In the genomic region with DNA sequence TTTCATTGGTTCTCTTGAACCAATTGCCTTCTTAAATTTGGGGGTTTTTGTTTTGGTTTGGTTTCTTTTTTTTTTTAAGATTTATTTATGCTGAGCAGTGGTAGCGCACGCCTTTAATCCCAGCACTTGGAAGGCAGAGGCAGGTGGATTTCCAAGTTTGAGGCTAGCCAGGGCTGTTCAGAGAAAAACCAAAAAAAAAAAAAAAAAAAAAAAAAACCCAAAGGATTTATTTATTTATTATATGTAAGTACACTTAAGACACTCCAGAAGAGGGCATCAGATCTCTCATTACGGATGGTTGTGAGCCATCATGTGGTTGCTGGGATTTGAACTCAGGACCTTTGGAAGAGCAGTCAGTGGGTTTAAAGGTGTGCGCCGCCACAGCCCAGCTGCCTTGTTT, we compare ENCODE assay signal across 29 mouse cellular contexts. TPM values are rescaled to one million over a fixed set of nuclear protein-coding genes. Genes with fewer than 3 reads are reported as not detected.
DNase-seq lines count a peak whose midpoint lies in the region; ATAC-seq and TF ChIP-seq lines count a peak whose summit lies in the region.
"Had no signal": no experiment of that assay in that cellular context is flagged by ENCODE, and none has a peak within 500 bp of the region (broad histone marks: within the 10 kb centered on the region; RNA-seq: fewer than 3 reads in every experiment).

No protein-coding gene starts in this region.

- no peak overlapping the region for H3K9ac ChIP-seq in intestine, postnatal 0 days (ENCODE audit: low read depth, low read length)
- no peak overlapping the region for H3K9ac ChIP-seq in intestine, embryonic 15.5 days
- no peak overlapping the region for H3K9ac ChIP-seq in hindbrain, postnatal 0 days (replicated peaks; ENCODE audit: low read length)
- H3K9ac ChIP-seq: embryonic facial prominence, embryonic 13.5 days; embryonic facial prominence, embryonic 15.5 days; forebrain, embryonic 12.5 days had no signal

- no peaks in the 10 kb centered on the region for H3K27me3 ChIP-seq in heart, embryonic 10.5 days (ENCODE audit: insufficient read depth, poor library complexity, severe bottlenecking)
- no peaks in the 10 kb centered on the region for H3K27me3 ChIP-seq in intestine, postnatal 0 days (replicated peaks; ENCODE audit: control insufficient read depth, insufficient read depth, low read length)
- no peaks in the 10 kb centered on the region for H3K27me3 ChIP-seq in intestine, embryonic 15.5 days (replicated peaks)
- no peaks in the 10 kb centered on the region for H3K27me3 ChIP-seq in hindbrain, postnatal 0 days (ENCODE audit: insufficient read depth, low read length)
- H3K27me3 ChIP-seq: embryonic facial prominence, embryonic 13.5 days; embryonic facial prominence, embryonic 15.5 days; forebrain, embryonic 12.5 days had no signal

- H3K4me2 ChIP-seq in intestine, postnatal 0 days (replicated peaks; ENCODE audit: low read depth) = no peak overlapping the region
- H3K4me2 ChIP-seq in intestine, embryonic 15.5 days (replicated peaks) = no peak overlapping the region
- no peak overlapping the region for H3K4me2 ChIP-seq in hindbrain, postnatal 0 days (ENCODE audit: low read depth, low read length)
- H3K4me2 ChIP-seq: embryonic facial prominence, embryonic 13.5 days; embryonic facial prominence, embryonic 15.5 days; forebrain, embryonic 12.5 days had no signal

- 0 out of 2 replicates have a peak, but pooled peaks have one; percentile 6 for TF ChIP-seq CTCF in intestine, postnatal 0 days (IDR thresholded peaks at IDR 0.05; ENCODE audit: low read depth)
- no peak for TF ChIP-seq CTCF in hindbrain, postnatal 0 days (IDR thresholded peaks at IDR 0.05; ENCODE audit: low read depth)

- ATAC-seq in intestine, postnatal 0 days = no peak
- no peak for ATAC-seq in intestine, embryonic 15.5 days
- ATAC-seq in hindbrain, postnatal 0 days = no peak
- ATAC-seq: CD4-positive, CD25-positive, alpha-beta regulatory T cell, adult 4 months; forebrain, embryonic 14.5 days; forebrain, embryonic 16.5 days had no signal

- 96% methylated on average over 5 of the region's 5 CpGs for WGBS in heart, embryonic 10.5 days
- 92% methylated on average over 5 of the region's 5 CpGs for WGBS in intestine, postnatal 0 days
- WGBS in intestine, embryonic 15.5 days = 95% methylated on average over 5 of the region's 5 CpGs
- WGBS in hindbrain, postnatal 0 days = 95% methylated on average over 5 of the region's 5 CpGs

- H3K36me3 ChIP-seq in heart, embryonic 10.5 days = peaks cover 69% of the 10 kb centered on the region
- peaks cover 27% of the 10 kb centered on the region; the same call in 1 of the 2 replicates for H3K36me3 ChIP-seq in intestine, postnatal 0 days (ENCODE audit: control insufficient read depth, insufficient read depth)
- peaks cover 8% of the 10 kb centered on the region; the same call in 1 of the 2 replicates for H3K36me3 ChIP-seq in intestine, embryonic 15.5 days
- peaks cover 21% of the 10 kb centered on the region for H3K36me3 ChIP-seq in hindbrain, postnatal 0 days (ENCODE audit: insufficient read depth, low read length)

- no peak overlapping the region for H3K4me3 ChIP-seq in heart, embryonic 10.5 days
- H3K4me3 ChIP-seq in intestine, postnatal 0 days (ENCODE audit: low read depth, low read length) = no peak overlapping the region
- no peak overlapping the region for H3K4me3 ChIP-seq in intestine, embryonic 15.5 days (replicated peaks)
- no peak overlapping the region for H3K4me3 ChIP-seq in hindbrain, postnatal 0 days (ENCODE audit: low read length)
- H3K4me3 ChIP-seq: embryonic facial prominence, embryonic 13.5 days; embryonic facial prominence, embryonic 15.5 days; erythroblast, embryonic 14.5 days; forebrain, embryonic 10.5 days; forebrain, embryonic 12.5 days had no signal

- H3K4me1 ChIP-seq in heart, embryonic 10.5 days = no peaks in the 10 kb centered on the region
- H3K4me1 ChIP-seq in intestine, postnatal 0 days (replicated peaks; ENCODE audit: control insufficient read depth, insufficient read depth, low read length) = no peaks in the 10 kb centered on the region
- no peaks in the 10 kb centered on the region for H3K4me1 ChIP-seq in intestine, embryonic 15.5 days (replicated peaks)
- no peaks in the 10 kb centered on the region for H3K4me1 ChIP-seq in hindbrain, postnatal 0 days (ENCODE audit: insufficient read depth, low read length)
- H3K4me1 ChIP-seq: embryonic facial prominence, embryonic 13.5 days; embryonic facial prominence, embryonic 15.5 days; forebrain, embryonic 10.5 days; forebrain, embryonic 12.5 days had no signal

- no peak overlapping the region for H3K27ac ChIP-seq in heart, embryonic 10.5 days
- no peak overlapping the region; the same call in 1 of the 2 replicates for H3K27ac ChIP-seq in intestine, postnatal 0 days (ENCODE audit: low read depth, low read length)
- no peak overlapping the region for H3K27ac ChIP-seq in intestine, embryonic 15.5 days
- H3K27ac ChIP-seq in hindbrain, postnatal 0 days = no peak overlapping the region
- H3K27ac ChIP-seq: embryonic facial prominence, embryonic 13.5 days; embryonic facial prominence, embryonic 15.5 days; forebrain, embryonic 10.5 days; forebrain, embryonic 12.5 days had no signal

- H3K9me3 ChIP-seq in heart, embryonic 10.5 days = no peaks in the 10 kb centered on the region
- H3K9me3 ChIP-seq in intestine, postnatal 0 days (ENCODE audit: control insufficient read depth) = no peaks in the 10 kb centered on the region
- H3K9me3 ChIP-seq in intestine, embryonic 15.5 days = no peaks in the 10 kb centered on the region
- H3K9me3 ChIP-seq in hindbrain, postnatal 0 days (ENCODE audit: low read length) = no peaks in the 10 kb centered on the region
- H3K9me3 ChIP-seq: embryonic facial prominence, embryonic 13.5 days; embryonic facial prominence, embryonic 15.5 days; forebrain, embryonic 10.5 days; forebrain, embryonic 12.5 days had no signal

- DNase-seq in heart, adult 11 months = peak; percentile 6
- DNase-seq in heart, embryonic 10.5 days (ENCODE audit: low spot score) = no peak
- DNase-seq in hindbrain, postnatal 0 days (ENCODE audit: low spot score) = no peak
- DNase-seq: adrenal gland, adult 2 months; adrenal gland, postnatal 10 days; adrenal gland, postnatal 25 days; B cell, adult 2 months; cerebellum, adult 11 months; cerebellum, adult 18-20 months; cerebellum, adult 8-10 months; cerebellum, adult 9-11 months; cerebellum, postnatal 14 days; cerebellum, postnatal 36 days; embryo, embryonic 11 days had no signal

RNA-seq across cellular contexts. Expression of a gene that starts 36.1 kb away (rescaled TPM):
- 2.0 and 2.2 TPM in 2 replicates for polyA plus RNA-seq in heart, embryonic 10.5 days (2016; fragmentation: Nextera tagmentation; extraction: Ambion mirVana)
- 21.1 and 21.3 TPM in 2 replicates for polyA plus RNA-seq in intestine, postnatal 0 days (2015; fragmentation: Nextera tagmentation; extraction: Ambion mirVana)
- polyA plus RNA-seq in intestine, embryonic 15.5 days (2015; fragmentation: Nextera tagmentation; extraction: Ambion mirVana) = 4.6 and 4.9 TPM in 2 replicates
- total RNA-seq in hindbrain, postnatal 0 days (2014; rRNA removed) = 14.1 and 21.6 TPM in 2 replicates
- 33.3 and 34.5 TPM in 2 replicates for polyA plus RNA-seq in hindbrain, postnatal 0 days (2015; fragmentation: Nextera tagmentation; extraction: Ambion mirVana)

RNA-seq across cellular contexts. Expression of a gene that starts 38.4 kb away (rescaled TPM):
- polyA plus RNA-seq in heart, embryonic 10.5 days (2016; fragmentation: Nextera tagmentation; extraction: Ambion mirVana) = 27.8 and 27.9 TPM in 2 replicates
- polyA plus RNA-seq in intestine, postnatal 0 days (2015; fragmentation: Nextera tagmentation; extraction: Ambion mirVana) = 6.6 and 6.7 TPM in 2 replicates
- polyA plus RNA-seq in intestine, embryonic 15.5 days (2015; fragmentation: Nextera tagmentation; extraction: Ambion mirVana) = 16.2 and 20.0 TPM in 2 replicates
- total RNA-seq in hindbrain, postnatal 0 days (2014; rRNA removed) = 4.8 and 29.4 TPM in 2 replicates
- 14.5 and 18.9 TPM in 2 replicates for polyA plus RNA-seq in hindbrain, postnatal 0 days (2015; fragmentation: Nextera tagmentation; extraction: Ambion mirVana)

RNA-seq across cellular contexts. Expression of a gene that starts 42.9 kb away (rescaled TPM):
- not detected in 2 replicates for polyA plus RNA-seq in heart, embryonic 10.5 days (2016; fragmentation: Nextera tagmentation; extraction: Ambion mirVana)
- not detected in 2 replicates for polyA plus RNA-seq in intestine, postnatal 0 days (2015; fragmentation: Nextera tagmentation; extraction: Ambion mirVana)
- polyA plus RNA-seq in intestine, embryonic 15.5 days (2015; fragmentation: Nextera tagmentation; extraction: Ambion mirVana) = not detected in 2 replicates
- not detected in 2 replicates for total RNA-seq in hindbrain, postnatal 0 days (2014; rRNA removed)
- polyA plus RNA-seq in hindbrain, postnatal 0 days (2015; fragmentation: Nextera tagmentation; extraction: Ambion mirVana) = 0.28 TPM in 1 of 2 replicates, not detected in the other
- total RNA-seq: adrenal gland, adult 2 months; adrenal gland, postnatal 10 days; adrenal gland, postnatal 25 days; adrenal gland, postnatal 4 days; common myeloid progenitor, adult 5-6 weeks; ES-E14 had no signal
- polyA plus RNA-seq: adrenal gland, adult 2 months; brain, embryonic 14.5 days; CD4-positive, CD25-positive, alpha-beta regulatory T cell, adult 4 months; embryonic facial prominence, embryonic 11.5 days; embryonic facial prominence, embryonic 13.5 days; embryonic facial prominence, embryonic 15.5 days; erythroblast, embryonic 14.5 days; forebrain, embryonic 10.5 days; forebrain, embryonic 12.5 days; forebrain, embryonic 14.5 days; forebrain, embryonic 16.5 days had no signal
